Mouse (Mus musculus): Measurements from ENCODE around the gene Apof. TPM values are rescaled to one million over a fixed set of nuclear protein-coding genes. Genes with fewer than 3 reads are reported as not detected.
A peak's percentile ranks its signal among the peaks of the same experiment; 100 is the strongest.

Gene Apof
- polyA plus RNA-seq, 1 experiment from 2014 or later, result 2.5 TPM

DNA sequence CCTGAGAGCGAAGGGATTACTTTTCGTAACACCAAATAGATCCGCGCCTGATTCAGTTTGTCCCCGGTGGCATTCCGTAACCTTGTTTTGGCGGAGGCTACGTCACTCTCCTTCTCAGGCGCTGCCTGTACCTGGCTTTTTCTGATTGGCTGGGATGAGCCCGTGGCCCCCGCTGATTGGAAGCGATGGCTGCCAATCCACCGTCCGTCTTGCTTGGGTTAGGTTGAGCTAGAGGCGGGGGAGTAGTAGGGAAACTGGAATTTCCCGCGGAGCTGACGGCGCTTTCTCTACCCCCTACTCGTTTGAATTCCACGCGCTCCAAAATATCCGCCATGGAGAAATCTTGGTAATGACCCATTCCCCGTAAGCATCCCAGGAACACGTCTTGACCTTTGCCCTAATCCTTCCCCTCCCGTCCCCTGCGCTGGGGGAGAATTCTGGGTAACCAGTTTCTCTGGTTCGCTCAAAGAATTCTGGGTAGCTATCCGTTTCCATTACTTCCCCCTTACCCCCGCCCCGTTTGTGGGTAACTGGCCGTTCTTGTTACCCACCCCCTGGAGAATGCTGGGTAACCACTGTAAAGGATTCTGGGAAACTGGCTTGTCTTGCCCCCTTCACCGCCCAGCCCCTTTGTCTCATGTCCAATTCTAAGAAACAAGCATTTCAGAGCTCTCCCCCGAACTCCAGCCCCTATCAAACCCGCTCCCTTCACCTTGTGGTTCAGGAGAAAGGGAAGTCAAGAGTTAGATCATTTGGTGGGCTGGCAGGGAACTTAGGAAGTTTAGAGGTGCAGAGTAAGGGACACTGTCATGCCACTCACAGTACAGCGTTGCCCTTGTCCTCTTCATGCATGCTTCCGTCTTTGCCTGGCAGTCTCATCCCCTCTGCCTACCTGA, 34.9 kb downstream of the Apof start, which contains the start of gene Pan2:
Pan2 (plus strand) TSS at position 210 of the 896 bp plus-strand sequence.
- Histone ChIP-seq H3K9ac (peak within 1 kb of the TSS; percentile 57), H3K27me3 (no peaks in the 10 kb centered on the region), H3K4me1 (peaks cover 19% of the 10 kb centered on the region), H3K4me2 (peak within 1 kb of the TSS; percentile 81), H3K4me3 (replicated peaks) (peak within 1 kb of the TSS; percentile 50), H3K27ac (peak within 1 kb of the TSS; percentile 98), H3K36me3 (peaks cover 26% of the 10 kb centered on the region), H3K9me3 (replicated peaks) (no peaks in the 10 kb centered on the region)
- WGBS, result 2% methylated on average over 37 of the region's 37 CpGs
- ATAC-seq (replicated peaks; ENCODE audit: low FRiP score), result peak; percentile 99

DNA sequence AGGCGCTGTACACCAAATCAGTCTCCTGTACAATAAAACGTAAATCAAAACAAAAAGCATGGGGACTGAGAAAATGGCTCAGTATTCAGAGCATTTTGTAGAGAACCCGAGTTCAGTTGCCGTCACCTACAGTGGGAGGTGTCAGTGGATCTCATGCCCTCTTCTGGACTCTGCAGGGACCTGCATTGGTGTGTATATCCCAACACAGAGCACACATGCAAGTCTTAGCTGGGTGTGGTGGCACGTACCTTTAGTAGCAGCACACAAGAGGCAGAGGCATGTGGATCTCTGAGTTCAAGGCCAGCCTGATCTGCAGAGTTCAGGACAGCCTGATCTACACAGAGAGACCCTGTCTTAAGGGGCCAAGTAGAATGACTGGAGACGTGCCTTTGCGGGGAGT, 41.2 kb downstream of the Apof start:
- no peak overlapping the region for H3K4me3 ChIP-seq (replicated peaks)
- H3K36me3 ChIP-seq, result peaks cover 89% of the 10 kb centered on the region

DNA sequence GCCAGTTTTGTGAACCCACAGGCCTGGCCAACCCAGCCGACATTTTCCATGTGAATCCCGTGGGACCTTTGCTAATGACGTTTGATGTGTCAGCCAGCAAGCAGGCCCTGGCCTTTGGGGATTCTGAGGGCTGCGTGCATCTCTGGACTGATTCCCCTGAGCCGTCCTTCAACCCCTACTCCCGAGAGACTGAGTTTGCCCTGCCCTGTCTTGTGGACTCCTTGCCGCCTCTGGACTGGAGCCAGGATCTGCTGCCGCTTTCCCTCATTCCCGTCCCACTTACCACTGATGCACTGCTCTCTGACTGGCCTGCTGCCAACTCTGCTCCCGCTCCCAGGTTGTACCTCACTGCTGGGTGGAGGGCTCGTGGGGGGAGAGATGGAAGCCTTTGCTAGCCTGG, 41.7 kb downstream of the Apof start:
- Histone ChIP-seq H3K4me3 (replicated peaks) (no peak overlapping the region), H3K27me3 (no peaks in the 10 kb centered on the region), H3K4me1 (no peaks in the 10 kb centered on the region), H3K4me2 (no peak overlapping the region), H3K27ac (no peak overlapping the region), H3K9me3 (replicated peaks) (no peaks in the 10 kb centered on the region), H3K9ac (no peak overlapping the region), H3K36me3 (peaks cover 92% of the 10 kb centered on the region)
- ATAC-seq (replicated peaks; ENCODE audit: low FRiP score), result no peak
- 67% methylated on average over 11 of the region's 11 CpGs for WGBS

More for the DNA sequence above, 41.2 kb downstream of the Apof start:
- Histone ChIP-seq H3K9me3 (replicated peaks) (no peaks in the 10 kb centered on the region), H3K9ac (no peak overlapping the region), H3K4me1 (peaks cover 3% of the 10 kb centered on the region), H3K27me3 (no peaks in the 10 kb centered on the region), H3K4me2 (no peak overlapping the region), H3K27ac (no peak overlapping the region)
- 83% methylated on average over 7 of the region's 7 CpGs for whole genome bisulfite sequencing
- ATAC-seq (replicated peaks; ENCODE audit: low FRiP score), result no peak

DNA sequence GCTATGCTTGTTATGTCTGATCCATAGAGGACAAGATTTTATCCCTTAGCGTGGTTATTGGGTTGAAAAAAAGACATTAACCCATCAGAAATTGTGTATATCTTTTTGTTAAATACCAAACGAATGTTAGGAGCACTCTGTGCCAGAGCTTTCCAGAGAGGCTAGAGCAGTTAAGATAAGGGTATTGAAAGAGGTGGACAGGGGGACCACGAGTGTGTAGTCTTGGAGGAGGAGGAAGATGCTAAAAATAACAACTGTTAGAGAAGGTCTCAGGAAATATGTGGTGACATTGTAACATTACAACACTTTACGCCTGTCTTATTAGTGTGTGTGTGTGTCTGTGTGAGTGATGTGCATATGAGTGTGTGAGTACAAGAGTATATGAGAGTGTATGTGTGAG, 42.4 kb downstream of the Apof start:
- Histone ChIP-seq H3K4me1 (no peaks in the 10 kb centered on the region), H3K36me3 (peaks cover 94% of the 10 kb centered on the region), H3K4me3 (replicated peaks) (no peak overlapping the region), H3K27ac (no peak overlapping the region), H3K9me3 (replicated peaks) (no peaks in the 10 kb centered on the region), H3K4me2 (no peak overlapping the region), H3K9ac (no peak overlapping the region), H3K27me3 (no peaks in the 10 kb centered on the region)
- no peak for ATAC-seq (replicated peaks; ENCODE audit: low FRiP score)
- WGBS, result 75% methylated on average over 4 of the region's 4 CpGs

DNA sequence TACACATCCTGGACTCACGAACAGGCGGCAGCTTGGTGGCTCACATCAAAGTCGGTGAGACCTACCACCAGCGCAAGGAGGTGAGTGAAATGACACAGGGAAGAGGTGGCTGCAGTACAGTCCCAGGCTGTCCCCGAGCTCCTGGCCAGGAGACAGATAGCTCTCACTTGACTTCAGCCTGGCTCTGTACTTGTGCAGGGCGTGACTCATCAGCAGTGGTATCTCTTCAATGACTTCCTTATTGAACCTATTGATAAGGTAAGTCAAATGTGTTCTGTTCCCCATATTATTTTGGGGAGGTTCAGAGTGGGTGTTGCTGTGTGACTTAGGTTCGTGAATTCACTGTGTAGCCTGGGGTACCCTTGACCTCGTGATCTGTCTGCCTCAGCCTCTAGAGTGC, 47.1 kb downstream of the Apof start:
- no peaks in the 10 kb centered on the region for H3K9me3 ChIP-seq (replicated peaks)
- H3K27me3 ChIP-seq, result no peaks in the 10 kb centered on the region
- ATAC-seq (replicated peaks; ENCODE audit: low FRiP score), result no peak
- no peaks in the 10 kb centered on the region for H3K4me1 ChIP-seq
- WGBS, result 91% methylated on average over 8 of the region's 8 CpGs
- H3K36me3 ChIP-seq, result peaks cover 100% of the 10 kb centered on the region
- H3K9ac ChIP-seq, result no peak overlapping the region
- H3K4me3 ChIP-seq (replicated peaks), result no peak overlapping the region
- no peak overlapping the region for H3K27ac ChIP-seq
- no peak overlapping the region for H3K4me2 ChIP-seq

Other genes with a start within 250 kb of the Apof start
- 838 and 886 TPM in 2 replicates for gene Naca, start 233.1 kb upstream of the Apof start, polyA plus RNA-seq (2015; fragmentation: Nextera tagmentation; extraction: Ambion mirVana)
- gene Ptges3, start 209.7 kb upstream of the Apof start, polyA plus RNA-seq (2015; fragmentation: Nextera tagmentation; extraction: Ambion mirVana), result 493 and 571 TPM in 2 replicates
- gene Atp5b, start 185.4 kb upstream of the Apof start, polyA plus RNA-seq (2015; fragmentation: Nextera tagmentation; extraction: Ambion mirVana), result 2,850 and 2,855 TPM in 2 replicates
- 12.7 and 14.2 TPM in 2 replicates for gene Baz2a, start 177.1 kb upstream of the Apof start, polyA plus RNA-seq (2015; fragmentation: Nextera tagmentation; extraction: Ambion mirVana)
- gene Rbms2, start 88.4 kb upstream of the Apof start, polyA plus RNA-seq (2015; fragmentation: Nextera tagmentation; extraction: Ambion mirVana), result 40.6 and 42.8 TPM in 2 replicates
- 1.4 and 1.8 TPM in 2 replicates for gene Gls2, start 74.2 kb upstream of the Apof start, polyA plus RNA-seq (2015; fragmentation: Nextera tagmentation; extraction: Ambion mirVana)
- 32.8 and 34.3 TPM in 2 replicates for gene Spryd4, start 56.9 kb upstream of the Apof start, polyA plus RNA-seq (2015; fragmentation: Nextera tagmentation; extraction: Ambion mirVana)
- gene Mip, start 42.8 kb upstream of the Apof start, polyA plus RNA-seq (2015; fragmentation: Nextera tagmentation; extraction: Ambion mirVana), result not detected in 2 replicates
- gene Timeless, start 36.6 kb upstream of the Apof start, polyA plus RNA-seq (2015; fragmentation: Nextera tagmentation; extraction: Ambion mirVana), result 64.4 and 71.7 TPM in 2 replicates
- gene Apon, start 14.6 kb upstream of the Apof start, polyA plus RNA-seq (2015; fragmentation: Nextera tagmentation; extraction: Ambion mirVana), result 0.40 and 0.45 TPM in 2 replicates
- gene Stat2, start 1.9 kb downstream of the Apof start, polyA plus RNA-seq (2015; fragmentation: Nextera tagmentation; extraction: Ambion mirVana), result 11.8 and 14.2 TPM in 2 replicates
- 0.21 and 0.40 TPM in 2 replicates for gene Il23a, start 30.1 kb downstream of the Apof start, polyA plus RNA-seq (2015; fragmentation: Nextera tagmentation; extraction: Ambion mirVana)
- 38.4 and 41.7 TPM in 2 replicates for gene Pan2, start 34.7 kb downstream of the Apof start, polyA plus RNA-seq (2015; fragmentation: Nextera tagmentation; extraction: Ambion mirVana)
- 331 and 361 TPM in 2 replicates for gene Cnpy2, start 53.8 kb downstream of the Apof start, polyA plus RNA-seq (2015; fragmentation: Nextera tagmentation; extraction: Ambion mirVana)
- 200 and 214 TPM in 2 replicates for gene Cs, start 69.1 kb downstream of the Apof start, polyA plus RNA-seq (2015; fragmentation: Nextera tagmentation; extraction: Ambion mirVana)
- gene Coq10a, start 100.3 kb downstream of the Apof start, polyA plus RNA-seq (2015; fragmentation: Nextera tagmentation; extraction: Ambion mirVana), result 13.7 TPM in 2 replicates
- gene Ankrd52, start 108.4 kb downstream of the Apof start, polyA plus RNA-seq (2015; fragmentation: Nextera tagmentation; extraction: Ambion mirVana), result 13.6 and 14.5 TPM in 2 replicates
- gene Slc39a5, start 132.6 kb downstream of the Apof start, polyA plus RNA-seq (2015; fragmentation: Nextera tagmentation; extraction: Ambion mirVana), result 41.5 and 47.1 TPM in 2 replicates
- gene Nabp2, start 142.8 kb downstream of the Apof start, polyA plus RNA-seq (2015; fragmentation: Nextera tagmentation; extraction: Ambion mirVana), result 82.8 and 92.6 TPM in 2 replicates
- gene Rnf41, start 143.0 kb downstream of the Apof start, polyA plus RNA-seq (2015; fragmentation: Nextera tagmentation; extraction: Ambion mirVana), result 45.1 and 45.9 TPM in 2 replicates
- gene Smarcc2, start 190.6 kb downstream of the Apof start, polyA plus RNA-seq (2015; fragmentation: Nextera tagmentation; extraction: Ambion mirVana), result 75.9 and 77.2 TPM in 2 replicates
- gene Myl6, start 225.5 kb downstream of the Apof start, polyA plus RNA-seq (2015; fragmentation: Nextera tagmentation; extraction: Ambion mirVana), result 1,170 and 1,259 TPM in 2 replicates
- 4.2 and 4.7 TPM in 2 replicates for gene Myl6b, start 230.0 kb downstream of the Apof start, polyA plus RNA-seq (2015; fragmentation: Nextera tagmentation; extraction: Ambion mirVana)

Measured in kidney, embryonic 15.5 days (tissue).